Mouse (Mus musculus) thymus, adult 2 months (tissue): ENCODE measurements at regions not wholly inside any gene's neighbourhood (a gene's known extent, or its start where the extent isn't known, plus 50 kb on each side); places are given as distances from the start of the nearest gene placed in this dataset.

ENCODE experiments used
- CTCF ChIP-seq: fragments of 200-500 bp; IDR thresholded peaks from 2 replicates; pipeline ENCODE4 v1.5.1; 2012; ENCODE audit warnings: mild to moderate bottlenecking, control low read depth, low read length, moderate library complexity, borderline replicate concordance; ENCODE audit not compliant: control insufficient read depth, poor library complexity, insufficient read depth; ENCODE audit errors: extremely low read depth
- POLR2A ChIP-seq: fragments of 200-500 bp; IDR thresholded peaks from 2 replicates; pipeline ENCODE4 v1.6.1; 2012; ENCODE audit warnings: mild to moderate bottlenecking, low read length, control low read depth, moderate library complexity; ENCODE audit not compliant: control insufficient read depth, poor library complexity, insufficient read depth; ENCODE audit errors: extremely low read depth

GRCm38 (mm10) chr8:8466526-8467244 is 194.4 kb downstream of the Efnb2 start:
- TF ChIP-seq CTCF (no peak), POLR2A (no peak)
